Mouse (Mus musculus) midbrain, embryonic 14.5 days (tissue): ENCODE data around the gene Slc25a25. TPM values are rescaled to one million over a fixed set of nuclear protein-coding genes. Genes with fewer than 3 reads are reported as not detected.

Source experiments
- ATAC-seq: fragments of 200-750 bp; cut with Nextera tagmentation; 2 replicates; pipeline ENCODE4 v1.8.0; 2017; ENCODE audit warnings: moderate number of reproducible peaks, moderate library complexity; ENCODE audit not compliant: low FRiP score, low TSS enrichment
- DNase-seq: peaks from one replicate; pipeline ENCODE4 v3.0.0-alpha.2; 2015
- H3K27ac ChIP-seq: fragments of 300-500 bp; sonication (generic); replicated peaks from 2 replicates; pipeline ENCODE4 v1.5.1; 2014; ENCODE audit warnings: mild to moderate bottlenecking, low read depth, low read length, moderate library complexity
- H3K27me3 ChIP-seq: fragments of 300-500 bp; sonication (generic); 2 replicates; pipeline ENCODE4 v1.6.1; 2014; ENCODE audit warnings: low read length, control low read depth, mixed read lengths; ENCODE audit not compliant: control insufficient read depth, insufficient read depth
- H3K36me3 ChIP-seq: fragments of 300-500 bp; sonication (generic); 2 replicates; pipeline ENCODE4 v1.6.1; 2014; ENCODE audit warnings: low read length, control low read depth; ENCODE audit not compliant: control insufficient read depth, insufficient read depth
- H3K4me1 ChIP-seq: fragments of 300-500 bp; sonication (generic); 2 replicates; pipeline ENCODE4 v1.6.1; 2014; ENCODE audit warnings: mild to moderate bottlenecking, antibody characterized with exemption, low read length, control low read depth; ENCODE audit not compliant: control insufficient read depth, insufficient read depth
- H3K4me2 ChIP-seq: fragments of 300-500 bp; sonication (generic); 2 replicates; pipeline ENCODE4 v1.6.1; 2014; ENCODE audit warnings: mild to moderate bottlenecking, low read length, moderate library complexity
- H3K4me3 ChIP-seq: fragments of 300-500 bp; sonication (generic); replicated peaks from 2 replicates; pipeline ENCODE4 v1.5.1; 2014; ENCODE audit warnings: low read depth, low read length
- H3K9ac ChIP-seq: fragments of 300-500 bp; sonication (generic); replicated peaks from 2 replicates; pipeline ENCODE4 v1.6.1; 2014; ENCODE audit warnings: mild to moderate bottlenecking, low read length, moderate library complexity
- H3K9me3 ChIP-seq: fragments of 300-500 bp; sonication (generic); 2 replicates; pipeline ENCODE4 v1.6.1; 2016; ENCODE audit warnings: low read length, control low read depth, mixed read lengths; ENCODE audit not compliant: control insufficient read depth
- WGBS: fragments of 180-500 bp; shearing (Covaris S2); extraction: QIAGEN DNeasy Blood & Tissue Kit; methylation state at CpG from one replicate; pipeline ENCODE4 v1.1.7; 2014; 5-methylcytosine and 5-hydroxymethylcytosine counted together
- polyA plus RNA-seq: library from polyadenylated mRNA; unstranded; fragments of >200 nt; fragmentation: Nextera tagmentation; extraction: Ambion mirVana; gene quantifications from 2 replicates; pipeline ENCODE4 v1.2.1, GENCODE M21; 2014

The Slc25a25 gene
- polyA plus RNA-seq, 1 experiment from 2014 or later: 41.5 TPM

DNA sequence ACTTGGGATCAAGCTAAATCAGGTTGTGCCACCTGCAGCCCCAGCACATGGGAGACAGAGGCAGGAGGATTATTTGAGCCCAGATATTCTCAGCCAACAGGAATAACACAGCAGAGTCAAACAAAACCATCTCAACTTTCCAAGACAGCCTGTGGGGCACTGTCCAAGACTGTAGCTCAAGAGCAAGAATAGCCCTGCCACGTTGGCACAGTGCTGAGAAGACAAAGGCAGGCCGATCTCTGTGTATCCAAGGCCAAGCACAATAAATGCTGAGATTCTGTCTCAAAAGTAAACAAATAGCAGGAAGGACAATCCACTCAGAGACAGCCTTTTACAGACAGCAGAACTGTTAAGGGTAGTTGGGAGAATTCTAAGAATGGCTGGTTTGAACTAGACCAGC is 11.1 kb downstream of the Slc25a25 start:
- DNase-seq (no peak), ATAC-seq (no peak)
- Histone ChIP-seq H3K4me2 (no peak overlapping the region), H3K36me3 (peaks cover 6% of the 10 kb centered on the region; the same call in 1 of the 2 replicates), H3K27ac (no peak overlapping the region), H3K9me3 (no peaks in the 10 kb centered on the region), H3K27me3 (no peaks in the 10 kb centered on the region), H3K4me3 (no peak overlapping the region), H3K9ac (no peak overlapping the region), H3K4me1 (peaks cover 6% of the 10 kb centered on the region; the same call in 1 of the 2 replicates)
- WGBS: 65% methylated on average over 2 of the region's 2 CpGs

GRCm38 (mm10) chr2:32439177-32439576 is 12.1 kb downstream of the Slc25a25 start:
- no peaks in the 10 kb centered on the region for H3K27me3 ChIP-seq
- no peak overlapping the region for H3K27ac ChIP-seq
- ATAC-seq (no peak), DNase-seq (no peak)
- H3K4me1 ChIP-seq: peaks cover 6% of the 10 kb centered on the region; the same call in 1 of the 2 replicates
- WGBS: 36% methylated on average over 6 of the region's 6 CpGs
- no peak overlapping the region for H3K4me3 ChIP-seq
- no peak overlapping the region for H3K4me2 ChIP-seq
- H3K36me3 ChIP-seq: no peaks in the 10 kb centered on the region
- H3K9ac ChIP-seq: no peak overlapping the region
- H3K9me3 ChIP-seq: no peaks in the 10 kb centered on the region

GRCm38 (mm10) chr2:32438733-32439132 is 12.5 kb downstream of the Slc25a25 start:
- Histone ChIP-seq H3K27ac (no peak overlapping the region), H3K36me3 (no peaks in the 10 kb centered on the region), H3K9me3 (no peaks in the 10 kb centered on the region), H3K4me3 (no peak overlapping the region), H3K4me2 (no peak overlapping the region), H3K27me3 (no peaks in the 10 kb centered on the region), H3K4me1 (peaks cover 6% of the 10 kb centered on the region; the same call in 1 of the 2 replicates), H3K9ac (no peak overlapping the region)
- WGBS: 86% methylated on average over 3 of the region's 3 CpGs
- ATAC-seq (no peak), DNase-seq (no peak)

- H3K9ac ChIP-seq: no peak overlapping the region
- no peak overlapping the region for H3K4me2 ChIP-seq
- H3K27me3 ChIP-seq: no peaks in the 10 kb centered on the region
- peaks cover 6% of the 10 kb centered on the region; the same call in 1 of the 2 replicates for H3K4me1 ChIP-seq
- WGBS: 57% methylated on average over 2 of the region's 2 CpGs
- H3K36me3 ChIP-seq: no peaks in the 10 kb centered on the region
- no peaks in the 10 kb centered on the region for H3K9me3 ChIP-seq
- ATAC-seq: no peak
- no peak overlapping the region for H3K4me3 ChIP-seq
- no peak for DNase-seq
- H3K27ac ChIP-seq: 0 out of 2 replicates have a peak overlapping the region, but pooled peaks have one; percentile 41
These were observed 13.6 kb downstream of the Slc25a25 start for GRCm38 (mm10) chr2:32437612-32438166.

- Histone ChIP-seq H3K36me3 (no peaks in the 10 kb centered on the region), H3K4me2 (no peak overlapping the region), H3K27ac (0 out of 2 replicates have a peak overlapping the region, but pooled peaks have one; percentile 41), H3K9me3 (no peaks in the 10 kb centered on the region), H3K9ac (no peak overlapping the region), H3K4me3 (no peak overlapping the region), H3K27me3 (no peaks in the 10 kb centered on the region), H3K4me1 (peaks cover 6% of the 10 kb centered on the region; the same call in 1 of the 2 replicates)
- no peak for ATAC-seq
- WGBS: 78% methylated on average over 3 of the region's 3 CpGs
- DNase-seq: no peak
These were observed 14.4 kb downstream of the Slc25a25 start for GRCm38 (mm10) chr2:32436686-32437372.

GRCm38 (mm10) chr2:32430701-32431676 is 20.3 kb downstream of the Slc25a25 start:
- no peaks in the 10 kb centered on the region for H3K36me3 ChIP-seq
- no peaks in the 10 kb centered on the region for H3K9me3 ChIP-seq
- H3K27ac ChIP-seq: peak overlapping the region; percentile 89
- peak overlapping the region; percentile 77 for H3K9ac ChIP-seq
- WGBS: 5% methylated on average over 18 of the region's 18 CpGs
- H3K27me3 ChIP-seq: no peaks in the 10 kb centered on the region
- ATAC-seq (peak; percentile 95), DNase-seq (peak; percentile 96)
- H3K4me3 ChIP-seq: peak overlapping the region; percentile 57
- peaks cover 43% of the 10 kb centered on the region for H3K4me1 ChIP-seq
- H3K4me2 ChIP-seq: peak overlapping the region; percentile 91

- peak overlapping the region; percentile 91 for H3K4me2 ChIP-seq
- no peaks in the 10 kb centered on the region for H3K27me3 ChIP-seq
- 85% methylated on average over 4 of the region's 4 CpGs for WGBS
- peaks cover 43% of the 10 kb centered on the region for H3K4me1 ChIP-seq
- peak overlapping the region; percentile 85 for H3K27ac ChIP-seq
- no peaks in the 10 kb centered on the region for H3K36me3 ChIP-seq
- no peak for ATAC-seq
- no peaks in the 10 kb centered on the region for H3K9me3 ChIP-seq
- peak overlapping the region; percentile 77 for H3K9ac ChIP-seq
- H3K4me3 ChIP-seq: peak overlapping the region; percentile 57
- DNase-seq: no peak
These were observed 21.9 kb downstream of the Slc25a25 start for GRCm38 (mm10) chr2:32429215-32429891.

DNA sequence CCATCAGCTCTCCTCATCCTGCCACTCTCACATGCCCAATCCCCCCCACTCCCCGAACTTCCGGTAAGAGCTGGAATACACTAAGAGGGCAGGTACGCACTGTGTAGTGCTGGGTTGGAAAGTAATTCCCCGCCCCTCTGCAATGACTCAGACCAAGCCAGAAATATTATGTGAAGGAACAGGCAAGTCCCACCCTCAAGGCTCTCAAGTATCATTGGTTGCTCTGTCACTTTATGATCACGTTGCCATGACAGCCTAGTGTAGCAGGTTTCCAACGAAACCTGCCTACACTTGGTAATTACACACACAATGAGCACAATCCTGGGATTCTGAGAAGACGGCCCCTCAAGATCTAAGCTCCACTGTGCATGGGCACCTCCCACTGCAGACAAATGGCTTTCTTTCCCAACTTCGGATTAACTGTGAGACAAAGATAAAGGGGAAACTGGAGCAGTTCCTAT is 23.0 kb downstream of the Slc25a25 start:
- no peaks in the 10 kb centered on the region for H3K36me3 ChIP-seq
- DNase-seq (peak; percentile 79), ATAC-seq (peak; percentile 53)
- H3K27me3 ChIP-seq: no peaks in the 10 kb centered on the region
- peaks cover 54% of the 10 kb centered on the region for H3K4me1 ChIP-seq
- H3K4me3 ChIP-seq: peak overlapping the region; percentile 57
- H3K4me2 ChIP-seq: peak overlapping the region; percentile 91
- no peaks in the 10 kb centered on the region for H3K9me3 ChIP-seq
- peak overlapping the region; percentile 85 for H3K27ac ChIP-seq
- peak overlapping the region; percentile 77 for H3K9ac ChIP-seq
- 38% methylated on average over 8 of the region's 8 CpGs for WGBS
